In genomic region chrX:102643823-102644572, GRCm38 (mm10) we compare ENCODE assay signal across 7 mouse cellular contexts. TPM values are rescaled to one million over a fixed set of nuclear protein-coding genes. Genes with fewer than 3 reads are reported as not detected.
DNase-seq lines count a peak whose midpoint lies in the region; ATAC-seq and TF ChIP-seq lines count a peak whose summit lies in the region.

Gene Phka1, minus strand, starts transcription at chrX:102644246.

- no peak for TF ChIP-seq POLR2A in kidney, adult 2 months (IDR thresholded peaks at IDR 0.05; ENCODE audit: low read depth, low read length)

- ATAC-seq in embryonic facial prominence, embryonic 11.5 days (replicated peaks; ENCODE audit: insufficient number of reproducible peaks, low FRiP score, low TSS enrichment, low read depth), result 0 out of 2 replicates have a peak, but pooled peaks have one; percentile 62
- peak; percentile 75 for ATAC-seq in limb, embryonic 11.5 days (ENCODE audit: insufficient number of reproducible peaks, low FRiP score, low TSS enrichment, low read depth)
- peak; percentile 88 for ATAC-seq in midbrain, embryonic 13.5 days

- H3K9ac ChIP-seq in embryonic facial prominence, embryonic 11.5 days (replicated peaks; ENCODE audit: low read length), result peak within 1 kb of the TSS; percentile 62
- H3K9ac ChIP-seq in limb, embryonic 11.5 days (ENCODE audit: low read length), result peak within 1 kb of the TSS; percentile 62
- H3K9ac ChIP-seq in midbrain, embryonic 13.5 days (replicated peaks), result peak within 1 kb of the TSS; percentile 58

- H3K36me3 ChIP-seq in embryonic facial prominence, embryonic 11.5 days (replicated peaks; ENCODE audit: control insufficient read depth, insufficient read depth, low read depth, low read length), result no peaks in the 10 kb centered on the region
- H3K36me3 ChIP-seq in kidney, adult 2 months (ENCODE audit: control insufficient read depth, insufficient read depth, low read length), result no peaks in the 10 kb centered on the region
- H3K36me3 ChIP-seq in limb, embryonic 11.5 days (ENCODE audit: control insufficient read depth, insufficient read depth, low read length), result no peaks in the 10 kb centered on the region
- H3K36me3 ChIP-seq in midbrain, embryonic 13.5 days, result no peaks in the 10 kb centered on the region

- H3K27me3 ChIP-seq in embryonic facial prominence, embryonic 11.5 days (ENCODE audit: control insufficient read depth, insufficient read depth, low read length), result peaks cover 5% of the 10 kb centered on the region; the same call in 1 of the 2 replicates
- no peaks in the 10 kb centered on the region for H3K27me3 ChIP-seq in kidney, adult 2 months (replicated peaks; ENCODE audit: control insufficient read depth, insufficient read depth, low read length)
- H3K27me3 ChIP-seq in limb, embryonic 11.5 days (ENCODE audit: control insufficient read depth, insufficient read depth, low read length), result peaks cover 15% of the 10 kb centered on the region
- peaks cover 37% of the 10 kb centered on the region for H3K27me3 ChIP-seq in midbrain, embryonic 13.5 days

- H3K9me3 ChIP-seq in embryonic facial prominence, embryonic 11.5 days (replicated peaks; ENCODE audit: control insufficient read depth, low read length), result no peaks in the 10 kb centered on the region
- no peaks in the 10 kb centered on the region for H3K9me3 ChIP-seq in limb, embryonic 11.5 days (ENCODE audit: control insufficient read depth, low read length)
- no peaks in the 10 kb centered on the region for H3K9me3 ChIP-seq in midbrain, embryonic 13.5 days

- DNase-seq in adrenal gland, postnatal 25 days, result peak; percentile 87
- peak; percentile 50 for DNase-seq in embryonic facial prominence, embryonic 11.5 days (ENCODE audit: low spot score)
- DNase-seq in heart, adult 11 months, result peak; percentile 99
- peak; percentile 89 for DNase-seq in kidney, adult 2 months
- DNase-seq in limb, embryonic 11.5 days (ENCODE audit: low spot score), result peak; percentile 66
- DNase-seq in spleen, adult 12 weeks (ENCODE audit: low spot score), result peak; percentile 53

- H3K4me2 ChIP-seq in embryonic facial prominence, embryonic 11.5 days (ENCODE audit: low read depth, low read length), result peak within 1 kb of the TSS; percentile 54
- H3K4me2 ChIP-seq in limb, embryonic 11.5 days (ENCODE audit: low read depth, severe bottlenecking), result peak within 1 kb of the TSS; percentile 47
- peak within 1 kb of the TSS; percentile 63 for H3K4me2 ChIP-seq in midbrain, embryonic 13.5 days (replicated peaks)

- H3K27ac ChIP-seq in embryonic facial prominence, embryonic 11.5 days (replicated peaks; ENCODE audit: low read depth, low read length), result no peak within 1 kb of the TSS
- H3K27ac ChIP-seq in kidney, adult 2 months (ENCODE audit: insufficient read depth, low read depth, low read length), result peak within 1 kb of the TSS; percentile 91
- H3K27ac ChIP-seq in limb, embryonic 11.5 days (replicated peaks; ENCODE audit: low read depth, low read length), result no peak within 1 kb of the TSS
- H3K27ac ChIP-seq in midbrain, embryonic 13.5 days, result no peak within 1 kb of the TSS

- 13% methylated on average over 53 of the region's 60 CpGs for WGBS in embryonic facial prominence, embryonic 11.5 days
- WGBS in kidney, adult 2 months, result under 1% methylated on average over 44 of the region's 60 CpGs
- 19% methylated on average over 58 of the region's 60 CpGs for WGBS in limb, embryonic 11.5 days
- 23% methylated on average over 56 of the region's 60 CpGs for WGBS in midbrain, embryonic 13.5 days

- peak within 1 kb of the TSS; percentile 45 for H3K4me3 ChIP-seq in embryonic facial prominence, embryonic 11.5 days (ENCODE audit: low read depth, low read length)
- H3K4me3 ChIP-seq in kidney, adult 2 months (ENCODE audit: insufficient read depth, low read depth, low read length), result peak within 1 kb of the TSS; percentile 98
- H3K4me3 ChIP-seq in limb, embryonic 11.5 days (ENCODE audit: low read depth, low read length), result peak within 1 kb of the TSS; percentile 47
- peak within 1 kb of the TSS; percentile 55 for H3K4me3 ChIP-seq in midbrain, embryonic 13.5 days (replicated peaks)

- no peaks in the 10 kb centered on the region for H3K4me1 ChIP-seq in embryonic facial prominence, embryonic 11.5 days (ENCODE audit: control insufficient read depth, insufficient read depth, low read length)
- H3K4me1 ChIP-seq in kidney, adult 2 months (ENCODE audit: control insufficient read depth, insufficient read depth, low read length), result no peaks in the 10 kb centered on the region
- H3K4me1 ChIP-seq in limb, embryonic 11.5 days (ENCODE audit: control insufficient read depth, insufficient read depth, low read length), result no peaks in the 10 kb centered on the region
- no peaks in the 10 kb centered on the region; the same call in 1 of the 2 replicates for H3K4me1 ChIP-seq in midbrain, embryonic 13.5 days (replicated peaks)

- no peak for TF ChIP-seq CTCF in kidney, adult 2 months (conservative IDR thresholded peaks at IDR 0.05; ENCODE audit: insufficient read depth, insufficient read length, low read depth, low read length)

RNA-seq across cellular contexts. Expression of gene Phka1, which starts in this region (rescaled TPM):
- 15.3 and 18.7 TPM in 2 replicates for total RNA-seq in adrenal gland, postnatal 25 days (2021)
- 7.4 and 8.1 TPM in 2 replicates for polyA plus RNA-seq in embryonic facial prominence, embryonic 11.5 days (2014; fragmentation: Nextera tagmentation; extraction: Ambion mirVana)
- 5.6 and 6.1 TPM in 2 replicates for polyA plus RNA-seq in kidney, adult 2 months (2012; rRNA removed)
- polyA plus RNA-seq in limb, embryonic 11.5 days (2014; fragmentation: Nextera tagmentation; extraction: Ambion mirVana), result 11.2 and 12.3 TPM in 2 replicates
- 5.2 and 5.6 TPM in 2 replicates for polyA plus RNA-seq in midbrain, embryonic 13.5 days (2015; fragmentation: Nextera tagmentation; extraction: Ambion mirVana)

Comparison
In these comparisons a context has a peak if more than half of its experiments do, and no peak if none do; other contexts are left out.
1. H3K4me3 ChIP-seq: peak in every context shown above with its lines; median percentile 98 in kidney, adult 2 months; 55 in midbrain, embryonic 13.5 days; 47 in limb, embryonic 11.5 days; 45 in embryonic facial prominence, embryonic 11.5 days.